Mouse (Mus musculus): ENCODE results near the gene Cab39l. TPM values are rescaled to one million over a fixed set of nuclear protein-coding genes. Genes with fewer than 3 reads are reported as not detected.

The Cab39l gene
- polyA plus RNA-seq, 1 experiment, result 5.5 TPM

DNA sequence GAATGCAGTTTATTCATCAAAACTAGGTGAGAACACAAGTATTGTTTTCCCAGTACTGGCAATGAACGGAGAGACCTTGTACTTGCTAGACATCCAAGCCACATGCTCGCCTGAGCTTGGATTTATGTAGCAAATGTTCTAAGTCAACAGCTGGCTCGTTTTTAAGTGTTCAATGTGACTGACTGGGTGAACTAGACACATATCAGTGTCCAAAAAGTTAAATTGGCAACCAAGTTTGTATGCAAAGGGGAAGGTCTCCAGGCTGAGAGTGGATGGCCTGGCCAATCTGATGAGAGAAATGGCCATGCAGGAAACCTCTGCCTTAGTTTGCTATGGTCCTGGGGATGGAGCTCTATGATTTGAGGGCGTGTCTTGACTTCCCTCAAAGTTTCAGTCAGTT lies 51.6 kb downstream of the Cab39l start:
- no peak for DNase-seq
- Histone ChIP-seq H3K4me3 (ENCODE audit: control insufficient read depth, insufficient read depth, low read length) (no peak overlapping the region), H3K36me3 (ENCODE audit: control insufficient read depth, insufficient read depth, low read length) (no peaks in the 10 kb centered on the region), H3K4me1 (replicated peaks; ENCODE audit: control insufficient read depth, insufficient read depth, low read length) (no peaks in the 10 kb centered on the region), H3K27me3 (ENCODE audit: control insufficient read depth, insufficient read depth, low read length) (no peaks in the 10 kb centered on the region), H3K27ac (ENCODE audit: control insufficient read depth, insufficient read depth, low read length) (no peak overlapping the region)
- WGBS, result 90% methylated on average over 4 of the region's 4 CpGs
- no peak for TF ChIP-seq POLR2A (IDR thresholded peaks at IDR 0.05; ENCODE audit: control insufficient read depth, extremely low read depth, insufficient read depth, low read length, poor library complexity)
- TF ChIP-seq CTCF (IDR thresholded peaks at IDR 0.05; ENCODE audit: borderline replicate concordance, control insufficient read depth, extremely low read depth, insufficient read depth, low read length, poor library complexity), result no peak

DNA sequence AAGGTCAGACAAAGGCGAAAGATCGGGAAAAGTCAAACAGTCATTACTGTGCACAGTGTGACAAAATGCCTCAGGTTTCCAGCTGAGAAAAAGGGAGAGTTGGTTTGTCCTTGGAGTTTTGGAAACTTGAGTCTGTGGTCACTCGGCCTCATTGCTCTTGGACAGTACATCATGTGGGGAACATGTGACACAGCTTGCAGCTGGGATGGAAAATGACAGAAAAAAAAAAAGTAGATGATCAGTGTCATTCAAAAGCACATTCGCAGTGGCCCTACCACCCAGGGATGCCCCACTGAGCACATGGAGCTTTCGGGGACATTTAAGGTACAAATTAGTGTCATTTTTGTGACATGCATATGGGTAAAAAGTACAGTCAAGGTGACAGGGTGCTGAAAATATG lies 57.2 kb downstream of the Cab39l start:
- no peak overlapping the region for H3K4me3 ChIP-seq (ENCODE audit: control insufficient read depth, insufficient read depth, low read length)
- H3K36me3 ChIP-seq (ENCODE audit: control insufficient read depth, insufficient read depth, low read length), result no peaks in the 10 kb centered on the region
- 98% methylated on average over 5 of the region's 5 CpGs for WGBS
- no peak for DNase-seq
- TF ChIP-seq POLR2A (IDR thresholded peaks at IDR 0.05; ENCODE audit: control insufficient read depth, extremely low read depth, insufficient read depth, low read length, poor library complexity), result no peak
- TF ChIP-seq CTCF (IDR thresholded peaks at IDR 0.05; ENCODE audit: borderline replicate concordance, control insufficient read depth, extremely low read depth, insufficient read depth, low read length, poor library complexity), result no peak
- H3K4me1 ChIP-seq (replicated peaks; ENCODE audit: control insufficient read depth, insufficient read depth, low read length), result no peaks in the 10 kb centered on the region
- H3K27me3 ChIP-seq (ENCODE audit: control insufficient read depth, insufficient read depth, low read length), result no peaks in the 10 kb centered on the region
- H3K27ac ChIP-seq (ENCODE audit: control insufficient read depth, insufficient read depth, low read length), result no peak overlapping the region

DNA sequence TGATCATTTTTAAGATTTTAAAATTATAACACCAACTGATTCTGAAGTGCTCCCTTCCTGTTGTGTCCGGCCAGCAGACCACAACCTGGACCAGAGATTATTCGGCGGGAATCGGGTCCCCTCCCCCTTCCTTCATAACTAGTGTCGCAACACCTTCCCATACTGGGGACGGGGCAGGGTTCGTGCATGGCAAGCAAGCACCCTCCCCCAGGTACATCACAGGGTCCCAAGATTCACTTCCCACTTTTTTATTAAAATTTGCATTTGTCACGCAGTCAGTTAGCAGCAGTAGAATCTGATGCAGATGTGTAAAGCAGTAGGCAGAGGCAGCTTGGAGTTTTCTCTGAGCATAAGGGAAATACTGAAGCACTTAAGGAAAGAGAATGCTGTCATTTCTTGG lies 64.1 kb downstream of the Cab39l start:
- H3K36me3 ChIP-seq (ENCODE audit: control insufficient read depth, insufficient read depth, low read length), result no peaks in the 10 kb centered on the region
- no peaks in the 10 kb centered on the region for H3K27me3 ChIP-seq (ENCODE audit: control insufficient read depth, insufficient read depth, low read length)
- 91% methylated on average over 8 of the region's 8 CpGs for WGBS
- TF ChIP-seq POLR2A (IDR thresholded peaks at IDR 0.05; ENCODE audit: control insufficient read depth, extremely low read depth, insufficient read depth, low read length, poor library complexity) (no peak), CTCF (IDR thresholded peaks at IDR 0.05; ENCODE audit: borderline replicate concordance, control insufficient read depth, extremely low read depth, insufficient read depth, low read length, poor library complexity) (no peak)
- H3K27ac ChIP-seq (ENCODE audit: control insufficient read depth, insufficient read depth, low read length), result no peak overlapping the region
- DNase-seq, result no peak
- H3K4me1 ChIP-seq (replicated peaks; ENCODE audit: control insufficient read depth, insufficient read depth, low read length), result no peaks in the 10 kb centered on the region
- H3K4me3 ChIP-seq (ENCODE audit: control insufficient read depth, insufficient read depth, low read length), result no peak overlapping the region

DNA sequence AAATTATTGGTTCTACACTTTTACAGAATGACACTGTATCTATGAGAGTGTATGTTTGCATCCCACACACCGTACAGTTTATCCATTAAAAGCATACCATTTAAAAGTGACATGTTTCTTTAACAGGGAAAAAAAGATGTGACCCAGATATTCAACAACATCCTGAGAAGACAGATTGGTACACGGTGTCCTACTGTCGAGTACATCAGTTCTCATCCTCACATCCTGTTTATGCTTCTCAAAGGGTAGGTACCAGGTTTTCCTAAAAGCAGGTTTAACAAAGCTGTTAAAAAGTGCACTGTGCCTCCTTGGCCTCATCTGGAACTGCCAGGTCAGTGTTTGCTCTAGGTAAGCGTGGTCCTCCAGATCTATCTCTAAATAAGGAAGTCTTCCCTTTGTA lies 65.4 kb downstream of the Cab39l start:
- no peaks in the 10 kb centered on the region for H3K27me3 ChIP-seq (ENCODE audit: control insufficient read depth, insufficient read depth, low read length)
- H3K4me1 ChIP-seq (replicated peaks; ENCODE audit: control insufficient read depth, insufficient read depth, low read length), result no peaks in the 10 kb centered on the region
- WGBS, result 82% methylated on average over 4 of the region's 4 CpGs
- no peaks in the 10 kb centered on the region for H3K36me3 ChIP-seq (ENCODE audit: control insufficient read depth, insufficient read depth, low read length)
- no peak overlapping the region for H3K27ac ChIP-seq (ENCODE audit: control insufficient read depth, insufficient read depth, low read length)
- H3K4me3 ChIP-seq (ENCODE audit: control insufficient read depth, insufficient read depth, low read length), result no peak overlapping the region
- TF ChIP-seq CTCF (IDR thresholded peaks at IDR 0.05; ENCODE audit: borderline replicate concordance, control insufficient read depth, extremely low read depth, insufficient read depth, low read length, poor library complexity), result no peak
- TF ChIP-seq POLR2A (IDR thresholded peaks at IDR 0.05; ENCODE audit: control insufficient read depth, extremely low read depth, insufficient read depth, low read length, poor library complexity), result no peak
- no peak for DNase-seq

DNA sequence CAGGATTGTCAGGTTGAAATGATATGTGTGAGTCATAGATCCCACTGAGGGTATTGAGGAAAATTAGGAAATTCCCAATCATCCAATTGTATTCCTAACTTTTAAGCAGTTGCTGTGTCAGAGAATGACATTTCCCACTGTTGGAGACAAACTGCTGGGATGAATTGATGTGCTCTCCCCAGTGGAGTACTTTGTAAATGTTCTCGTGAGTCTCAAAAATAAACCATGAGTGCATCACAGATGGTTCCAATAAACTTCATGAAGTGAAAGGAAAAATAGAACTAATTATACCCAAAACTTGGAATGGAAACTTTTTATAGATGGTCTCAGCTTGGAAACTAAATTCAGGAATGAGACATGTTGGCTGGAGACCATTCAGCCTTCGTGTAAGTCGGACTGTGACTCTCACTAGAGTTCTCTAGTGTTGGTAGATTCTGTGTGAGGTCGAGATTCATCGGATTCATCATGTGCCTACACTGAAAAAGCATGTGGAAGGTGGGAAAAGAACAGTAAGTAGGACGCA lies 73.2 kb downstream of the Cab39l start:
- H3K4me1 ChIP-seq (replicated peaks; ENCODE audit: control insufficient read depth, insufficient read depth, low read length), result no peaks in the 10 kb centered on the region
- no peak overlapping the region for H3K4me3 ChIP-seq (ENCODE audit: control insufficient read depth, insufficient read depth, low read length)
- WGBS, result 97% methylated on average over 6 of the region's 6 CpGs
- H3K27me3 ChIP-seq (ENCODE audit: control insufficient read depth, insufficient read depth, low read length), result no peaks in the 10 kb centered on the region
- H3K27ac ChIP-seq (ENCODE audit: control insufficient read depth, insufficient read depth, low read length), result no peak overlapping the region
- DNase-seq, result no peak
- no peaks in the 10 kb centered on the region for H3K36me3 ChIP-seq (ENCODE audit: control insufficient read depth, insufficient read depth, low read length)
- no peak for TF ChIP-seq CTCF (IDR thresholded peaks at IDR 0.05; ENCODE audit: borderline replicate concordance, control insufficient read depth, extremely low read depth, insufficient read depth, low read length, poor library complexity)
- no peak for TF ChIP-seq POLR2A (IDR thresholded peaks at IDR 0.05; ENCODE audit: control insufficient read depth, extremely low read depth, insufficient read depth, low read length, poor library complexity)

DNA sequence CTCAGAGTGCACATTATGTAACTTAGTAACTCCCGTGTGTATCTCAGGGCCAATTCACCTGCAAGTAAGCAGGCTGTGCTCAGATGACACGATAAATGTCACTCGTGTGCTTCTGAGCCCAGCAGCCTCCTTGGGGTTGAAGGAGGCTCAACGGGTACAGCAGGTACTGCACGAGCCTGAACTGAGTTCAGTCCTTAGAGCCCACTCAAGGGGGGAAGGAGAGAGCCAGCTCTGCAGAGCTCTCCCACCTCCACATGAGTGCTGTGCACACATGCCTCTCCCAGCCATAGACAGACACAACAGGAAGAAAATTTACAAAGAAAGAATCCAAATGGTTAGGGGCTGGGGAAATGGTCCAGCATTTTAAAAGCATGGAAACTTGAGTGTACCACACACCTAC lies 85.1 kb downstream of the Cab39l start:
- WGBS, result 57% methylated on average over 5 of the region's 5 CpGs

DNA sequence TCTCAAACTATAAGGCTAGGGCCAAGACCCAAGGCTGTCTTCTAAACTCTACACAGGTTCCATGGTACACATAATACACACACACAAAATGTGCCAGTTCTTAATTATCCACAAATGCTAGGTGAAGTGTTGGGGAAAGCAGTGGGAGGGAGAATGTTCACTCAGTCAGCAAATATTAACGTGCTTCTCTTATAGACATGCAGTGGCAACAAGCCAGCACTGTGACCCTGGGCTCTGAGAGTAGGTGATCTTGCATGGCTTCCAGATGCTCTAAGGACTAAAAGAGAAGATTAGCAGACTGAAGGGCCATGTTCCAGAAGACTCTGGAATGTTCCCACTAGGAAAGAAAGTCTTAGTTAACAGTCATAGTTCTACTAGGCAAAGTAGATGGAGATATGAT lies 90.0 kb downstream of the Cab39l start:
- no peaks in the 10 kb centered on the region for H3K4me1 ChIP-seq (replicated peaks; ENCODE audit: control insufficient read depth, insufficient read depth, low read length)
- H3K36me3 ChIP-seq (ENCODE audit: control insufficient read depth, insufficient read depth, low read length), result no peaks in the 10 kb centered on the region
- H3K27ac ChIP-seq (ENCODE audit: control insufficient read depth, insufficient read depth, low read length), result no peak overlapping the region
- H3K27me3 ChIP-seq (ENCODE audit: control insufficient read depth, insufficient read depth, low read length), result no peaks in the 10 kb centered on the region
- TF ChIP-seq CTCF (IDR thresholded peaks at IDR 0.05; ENCODE audit: borderline replicate concordance, control insufficient read depth, extremely low read depth, insufficient read depth, low read length, poor library complexity) (no peak), POLR2A (IDR thresholded peaks at IDR 0.05; ENCODE audit: control insufficient read depth, extremely low read depth, insufficient read depth, low read length, poor library complexity) (no peak)
- H3K4me3 ChIP-seq (ENCODE audit: control insufficient read depth, insufficient read depth, low read length), result no peak overlapping the region
- DNase-seq, result no peak
- WGBS, result 96% methylated on average over 1 of the region's 1 CpGs

More for the DNA sequence above, 85.1 kb downstream of the Cab39l start:
- Histone ChIP-seq H3K4me3 (ENCODE audit: control insufficient read depth, insufficient read depth, low read length) (no peak overlapping the region), H3K27ac (ENCODE audit: control insufficient read depth, insufficient read depth, low read length) (no peak overlapping the region), H3K4me1 (replicated peaks; ENCODE audit: control insufficient read depth, insufficient read depth, low read length) (peaks cover 5% of the 10 kb centered on the region; the same call in 1 of the 2 replicates), H3K27me3 (ENCODE audit: control insufficient read depth, insufficient read depth, low read length) (no peaks in the 10 kb centered on the region), H3K36me3 (ENCODE audit: control insufficient read depth, insufficient read depth, low read length) (no peaks in the 10 kb centered on the region)
- TF ChIP-seq CTCF (IDR thresholded peaks at IDR 0.05; ENCODE audit: borderline replicate concordance, control insufficient read depth, extremely low read depth, insufficient read depth, low read length, poor library complexity) (no peak), POLR2A (IDR thresholded peaks at IDR 0.05; ENCODE audit: control insufficient read depth, extremely low read depth, insufficient read depth, low read length, poor library complexity) (no peak)
- DNase-seq, result no peak

All from thymus, adult 2 months (tissue).